Mouse (Mus musculus): ENCODE data around the gene Mdm2.
"Not testable (repeated sequence)": the region's sequence is repeated elsewhere in the genome, so short reads cannot be mapped to it uniquely, and the experiment has no call there.

GRCm38 (mm10) chr10:117745570-117746296, 35.2 kb upstream of the Mdm2 start:
- TF ChIP-seq CTCF (IDR thresholded peaks at IDR 0.05; ENCODE audit: extremely low read depth, insufficient read length, insufficient replicate concordance, low read depth, low read length); POLR2A (IDR thresholded peaks at IDR 0.05; ENCODE audit: low read depth, low read length): not testable (repeated sequence)
